Mouse (Mus musculus): ENCODE results near the gene Prrc2c. TPM values are rescaled to one million over a fixed set of nuclear protein-coding genes. Genes with fewer than 3 reads are reported as not detected.
A peak's percentile ranks its signal among the peaks of the same experiment; 100 is the strongest.
"Not testable (repeated sequence)": the region's sequence is repeated elsewhere in the genome, so short reads cannot be mapped to it uniquely, and the experiment has no call there.

Gene Prrc2c
- 162 and 171 TPM in 2 replicates for polyA plus RNA-seq (2014; fragmentation: Nextera tagmentation; extraction: Ambion mirVana)

GRCm38 (mm10) chr1:162740401-162740835 lies at the start of gene Prrc2c:
Prrc2c (minus strand) TSS chr1:162740556.
- under 1% methylated on average over 36 of the region's 36 CpGs for WGBS
- peak within 1 kb of the TSS; percentile 97 for H3K27ac ChIP-seq (ENCODE audit: low read depth)
- H3K4me1 ChIP-seq (replicated peaks; ENCODE audit: control insufficient read depth, insufficient read depth, low read length), result peaks cover 18% of the 10 kb centered on the region
- H3K27me3 ChIP-seq (replicated peaks; ENCODE audit: control insufficient read depth, insufficient read depth, low read length), result no peaks in the 10 kb centered on the region
- 0 out of 2 replicates have a peak, but pooled peaks cover 5% of the 10 kb centered on the region for H3K36me3 ChIP-seq (ENCODE audit: control insufficient read depth, insufficient read depth, low read length)
- H3K9ac ChIP-seq (ENCODE audit: low read length), result peak within 1 kb of the TSS; percentile 98
- peak within 1 kb of the TSS; percentile 94 for H3K4me2 ChIP-seq (ENCODE audit: low read length)
- no peaks in the 10 kb centered on the region for H3K9me3 ChIP-seq (ENCODE audit: control insufficient read depth, low read length)
- H3K4me3 ChIP-seq (ENCODE audit: low read depth, low read length), result peak within 1 kb of the TSS; percentile 97
- DNase-seq (ENCODE audit: low spot score) (peak; percentile 98), ATAC-seq (replicated peaks; ENCODE audit: low FRiP score, low TSS enrichment, low read depth) (peak; percentile 93)

- no peak for DNase-seq (ENCODE audit: low spot score)
- 84% methylated on average over 4 of the region's 4 CpGs for WGBS
Observed at GRCm38 (mm10) chr1:162785222-162785621, 44.9 kb upstream of the Prrc2c start.

GRCm38 (mm10) chr1:162783669-162784248 lies 43.4 kb upstream of the Prrc2c start:
- H3K4me3 ChIP-seq (ENCODE audit: low read depth, low read length), result no peak overlapping the region
- H3K27ac ChIP-seq (ENCODE audit: low read depth), result no peak overlapping the region
- WGBS, result 84% methylated on average over 7 of the region's 7 CpGs
- H3K4me2 ChIP-seq (ENCODE audit: low read length), result no peak overlapping the region
- ATAC-seq (replicated peaks; ENCODE audit: low FRiP score, low TSS enrichment, low read depth) (no peak), DNase-seq (ENCODE audit: low spot score) (no peak)
- no peaks in the 10 kb centered on the region for H3K4me1 ChIP-seq (replicated peaks; ENCODE audit: control insufficient read depth, insufficient read depth, low read length)
- H3K27me3 ChIP-seq (replicated peaks; ENCODE audit: control insufficient read depth, insufficient read depth, low read length), result no peaks in the 10 kb centered on the region
- no peaks in the 10 kb centered on the region for H3K36me3 ChIP-seq (ENCODE audit: control insufficient read depth, insufficient read depth, low read length)
- no peaks in the 10 kb centered on the region for H3K9me3 ChIP-seq (ENCODE audit: control insufficient read depth, low read length)
- no peak overlapping the region for H3K9ac ChIP-seq (ENCODE audit: low read length)

More at GRCm38 (mm10) chr1:162785222-162785621, 44.9 kb upstream of the Prrc2c start:
- no peak for ATAC-seq (replicated peaks; ENCODE audit: low FRiP score, low TSS enrichment, low read depth)
- no peaks in the 10 kb centered on the region for H3K9me3 ChIP-seq (ENCODE audit: control insufficient read depth, low read length)
- no peak overlapping the region for H3K4me3 ChIP-seq (ENCODE audit: low read depth, low read length)
- H3K27ac ChIP-seq (ENCODE audit: low read depth), result no peak overlapping the region
- H3K4me2 ChIP-seq (ENCODE audit: low read length), result no peak overlapping the region
- no peak overlapping the region for H3K9ac ChIP-seq (ENCODE audit: low read length)
- no peaks in the 10 kb centered on the region for H3K4me1 ChIP-seq (replicated peaks; ENCODE audit: control insufficient read depth, insufficient read depth, low read length)
- no peaks in the 10 kb centered on the region for H3K36me3 ChIP-seq (ENCODE audit: control insufficient read depth, insufficient read depth, low read length)
- H3K27me3 ChIP-seq (replicated peaks; ENCODE audit: control insufficient read depth, insufficient read depth, low read length), result no peaks in the 10 kb centered on the region

GRCm38 (mm10) chr1:162781035-162781434 lies 40.7 kb upstream of the Prrc2c start:
- not testable (repeated sequence) for H3K9ac ChIP-seq (ENCODE audit: low read length); H3K27me3 ChIP-seq (replicated peaks; ENCODE audit: control insufficient read depth, insufficient read depth, low read length); ATAC-seq (replicated peaks; ENCODE audit: low FRiP score, low TSS enrichment, low read depth); H3K4me3 ChIP-seq (ENCODE audit: low read depth, low read length); H3K4me2 ChIP-seq (ENCODE audit: low read length); H3K36me3 ChIP-seq (ENCODE audit: control insufficient read depth, insufficient read depth, low read length); H3K9me3 ChIP-seq (ENCODE audit: control insufficient read depth, low read length); H3K27ac ChIP-seq (ENCODE audit: low read depth); DNase-seq (ENCODE audit: low spot score); H3K4me1 ChIP-seq (replicated peaks; ENCODE audit: control insufficient read depth, insufficient read depth, low read length)
- 93% methylated on average over 2 of the region's 2 CpGs for WGBS

GRCm38 (mm10) chr1:162777943-162778538 lies 37.7 kb upstream of the Prrc2c start:
- H3K27me3 ChIP-seq (replicated peaks; ENCODE audit: control insufficient read depth, insufficient read depth, low read length), result no peaks in the 10 kb centered on the region
- 74% methylated on average over 5 of the region's 5 CpGs for WGBS
- ATAC-seq (replicated peaks; ENCODE audit: low FRiP score, low TSS enrichment, low read depth), result no peak
- no peaks in the 10 kb centered on the region for H3K4me1 ChIP-seq (replicated peaks; ENCODE audit: control insufficient read depth, insufficient read depth, low read length)
- no peak overlapping the region for H3K9ac ChIP-seq (ENCODE audit: low read length)
- no peak overlapping the region for H3K4me3 ChIP-seq (ENCODE audit: low read depth, low read length)
- DNase-seq (ENCODE audit: low spot score), result no peak
- no peak overlapping the region for H3K4me2 ChIP-seq (ENCODE audit: low read length)
- H3K27ac ChIP-seq (ENCODE audit: low read depth), result no peak overlapping the region
- no peaks in the 10 kb centered on the region for H3K9me3 ChIP-seq (ENCODE audit: control insufficient read depth, low read length)
- no peaks in the 10 kb centered on the region for H3K36me3 ChIP-seq (ENCODE audit: control insufficient read depth, insufficient read depth, low read length)

GRCm38 (mm10) chr1:162773661-162774060 lies 33.3 kb upstream of the Prrc2c start:
- no peaks in the 10 kb centered on the region for H3K4me1 ChIP-seq (replicated peaks; ENCODE audit: control insufficient read depth, insufficient read depth, low read length)
- no peak overlapping the region for H3K4me2 ChIP-seq (ENCODE audit: low read length)
- no peak for ATAC-seq (replicated peaks; ENCODE audit: low FRiP score, low TSS enrichment, low read depth)
- H3K4me3 ChIP-seq (ENCODE audit: low read depth, low read length), result no peak overlapping the region
- no peak overlapping the region for H3K27ac ChIP-seq (ENCODE audit: low read depth)
- 61% methylated on average over 4 of the region's 4 CpGs for WGBS
- no peaks in the 10 kb centered on the region for H3K27me3 ChIP-seq (replicated peaks; ENCODE audit: control insufficient read depth, insufficient read depth, low read length)
- no peak overlapping the region for H3K9ac ChIP-seq (ENCODE audit: low read length)
- no peaks in the 10 kb centered on the region for H3K9me3 ChIP-seq (ENCODE audit: control insufficient read depth, low read length)
- H3K36me3 ChIP-seq (ENCODE audit: control insufficient read depth, insufficient read depth, low read length), result no peaks in the 10 kb centered on the region
- DNase-seq (ENCODE audit: low spot score), result no peak

- H3K27ac ChIP-seq (ENCODE audit: low read depth), result no peak overlapping the region
- H3K9ac ChIP-seq (ENCODE audit: low read length), result no peak overlapping the region
- 73% methylated on average over 4 of the region's 4 CpGs for WGBS
- no peaks in the 10 kb centered on the region for H3K27me3 ChIP-seq (replicated peaks; ENCODE audit: control insufficient read depth, insufficient read depth, low read length)
- H3K4me3 ChIP-seq (ENCODE audit: low read depth, low read length), result no peak overlapping the region
- DNase-seq (ENCODE audit: low spot score) (no peak), ATAC-seq (replicated peaks; ENCODE audit: low FRiP score, low TSS enrichment, low read depth) (no peak)
- H3K9me3 ChIP-seq (ENCODE audit: control insufficient read depth, low read length), result no peaks in the 10 kb centered on the region
- no peaks in the 10 kb centered on the region for H3K4me1 ChIP-seq (replicated peaks; ENCODE audit: control insufficient read depth, insufficient read depth, low read length)
- no peak overlapping the region for H3K4me2 ChIP-seq (ENCODE audit: low read length)
- no peaks in the 10 kb centered on the region for H3K36me3 ChIP-seq (ENCODE audit: control insufficient read depth, insufficient read depth, low read length)
Observed at GRCm38 (mm10) chr1:162771617-162772360, 31.4 kb upstream of the Prrc2c start.

- WGBS, result 87% methylated on average over 6 of the region's 6 CpGs
- no peak overlapping the region for H3K4me2 ChIP-seq (ENCODE audit: low read length)
- ATAC-seq (replicated peaks; ENCODE audit: low FRiP score, low TSS enrichment, low read depth), result no peak
- H3K27ac ChIP-seq (ENCODE audit: low read depth), result no peak overlapping the region
- no peaks in the 10 kb centered on the region for H3K9me3 ChIP-seq (ENCODE audit: control insufficient read depth, low read length)
- H3K36me3 ChIP-seq (ENCODE audit: control insufficient read depth, insufficient read depth, low read length), result no peaks in the 10 kb centered on the region
- no peak overlapping the region for H3K4me3 ChIP-seq (ENCODE audit: low read depth, low read length)
- no peak for DNase-seq (ENCODE audit: low spot score)
- H3K4me1 ChIP-seq (replicated peaks; ENCODE audit: control insufficient read depth, insufficient read depth, low read length), result no peaks in the 10 kb centered on the region
- H3K27me3 ChIP-seq (replicated peaks; ENCODE audit: control insufficient read depth, insufficient read depth, low read length), result no peaks in the 10 kb centered on the region
- no peak overlapping the region for H3K9ac ChIP-seq (ENCODE audit: low read length)
Observed at GRCm38 (mm10) chr1:162752009-162752408, 11.7 kb upstream of the Prrc2c start.
